Mouse (Mus musculus): ENCODE data around the gene Senp1. TPM values are rescaled to one million over a fixed set of nuclear protein-coding genes. Genes with fewer than 3 reads are reported as not detected.

Gene Senp1
- polyA plus RNA-seq, 1 experiment from 2014 or later, result 35.9 TPM

DNA sequence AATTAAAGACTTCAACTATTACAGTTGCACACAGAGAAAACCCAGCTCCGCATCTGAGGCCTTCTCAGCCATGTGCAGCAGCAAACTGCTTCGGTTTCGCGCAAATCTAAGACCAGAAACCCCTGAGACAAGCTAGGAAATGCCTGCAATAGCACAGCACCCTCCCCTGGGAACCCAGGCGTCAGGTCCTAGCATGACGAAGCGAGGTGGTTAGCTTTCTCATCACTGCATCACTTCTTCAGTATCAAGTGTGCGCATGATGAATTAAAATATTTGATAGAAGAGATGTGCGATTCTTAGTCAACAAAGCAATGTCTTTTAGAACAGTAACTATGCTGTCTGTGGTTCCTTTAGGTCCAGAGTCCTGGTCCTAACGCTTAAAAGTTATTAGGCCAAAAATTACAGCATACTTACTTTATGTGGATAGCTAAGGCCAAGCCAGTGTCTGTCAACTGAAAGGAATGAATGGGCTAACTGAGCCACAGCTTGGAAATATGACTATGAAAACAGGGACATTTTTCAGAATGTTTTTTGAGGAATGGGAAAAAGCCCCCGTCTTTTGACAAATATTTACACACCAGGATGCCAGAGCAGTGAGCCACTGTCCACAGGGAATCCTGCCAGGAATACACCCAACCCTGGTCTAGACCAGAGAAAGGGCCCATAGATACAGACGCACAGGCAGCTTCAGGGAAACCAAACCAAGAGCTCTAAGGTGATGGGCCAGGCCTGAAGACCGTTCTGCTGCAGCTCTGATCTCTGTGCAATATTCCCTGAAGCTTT, 44.4 kb downstream of the Senp1 start:
- DNase-seq (ENCODE audit: low spot score), result no peak

DNA sequence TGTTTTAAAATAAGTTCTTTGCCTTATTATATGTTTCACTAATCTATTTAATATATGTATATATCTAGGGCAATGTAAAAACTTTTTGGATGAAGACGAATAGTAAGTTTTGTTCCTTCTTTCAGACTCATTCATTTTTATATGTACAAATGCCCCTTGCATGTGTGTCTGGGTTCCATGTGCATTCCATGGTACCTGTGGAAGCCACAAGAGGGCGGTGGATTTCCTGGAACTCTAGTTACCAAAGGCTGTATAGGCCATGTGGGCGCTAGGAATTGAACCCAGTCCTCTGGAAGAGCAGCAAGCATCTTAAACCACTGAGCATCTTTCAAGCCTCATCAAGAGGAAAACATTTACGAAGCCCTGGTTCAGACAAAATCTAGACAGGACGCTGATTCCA, 49.2 kb downstream of the Senp1 start:
- DNase-seq (ENCODE audit: low spot score), result no peak

DNA sequence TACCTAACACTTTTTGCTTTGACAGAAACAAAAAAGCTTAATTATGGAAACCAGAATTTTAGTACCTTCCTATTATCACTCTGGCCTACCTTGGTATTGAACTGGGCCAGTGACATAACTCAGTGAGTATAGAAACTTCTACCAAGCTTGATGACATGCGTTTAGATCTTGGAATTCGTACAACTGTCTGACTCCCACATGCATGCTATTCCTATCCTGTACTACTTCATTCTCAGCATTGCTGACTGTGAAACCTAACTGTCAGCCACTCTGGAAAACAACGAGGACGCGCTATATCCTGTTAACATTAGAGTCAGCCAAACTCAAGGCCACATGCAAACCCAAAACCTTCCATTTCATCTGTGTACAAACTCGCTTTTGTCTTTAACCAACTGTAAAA, 49.6 kb downstream of the Senp1 start:
- no peak for DNase-seq (ENCODE audit: low spot score)

DNA sequence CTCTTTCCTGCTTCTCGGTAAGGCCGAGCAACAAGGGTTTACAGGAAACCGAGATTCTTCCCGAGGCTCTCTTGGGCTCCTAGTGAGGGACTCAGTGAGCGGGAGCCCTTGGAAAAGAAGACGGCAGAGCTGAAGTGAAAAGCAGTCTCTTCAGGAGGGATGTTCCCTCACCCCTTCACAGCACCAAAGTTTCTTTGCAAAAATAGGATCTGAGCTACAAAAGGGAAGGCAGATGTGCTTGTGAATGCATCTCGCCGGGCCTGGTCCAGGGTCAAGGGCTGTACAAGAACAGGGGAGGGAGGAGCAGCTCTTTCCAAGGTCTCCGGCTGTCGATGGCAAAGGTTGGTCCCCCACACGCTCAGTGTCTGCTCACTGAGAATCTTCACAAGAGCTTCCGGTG, 51.0 kb downstream of the Senp1 start:
- no peak for DNase-seq (ENCODE audit: low spot score)

DNA sequence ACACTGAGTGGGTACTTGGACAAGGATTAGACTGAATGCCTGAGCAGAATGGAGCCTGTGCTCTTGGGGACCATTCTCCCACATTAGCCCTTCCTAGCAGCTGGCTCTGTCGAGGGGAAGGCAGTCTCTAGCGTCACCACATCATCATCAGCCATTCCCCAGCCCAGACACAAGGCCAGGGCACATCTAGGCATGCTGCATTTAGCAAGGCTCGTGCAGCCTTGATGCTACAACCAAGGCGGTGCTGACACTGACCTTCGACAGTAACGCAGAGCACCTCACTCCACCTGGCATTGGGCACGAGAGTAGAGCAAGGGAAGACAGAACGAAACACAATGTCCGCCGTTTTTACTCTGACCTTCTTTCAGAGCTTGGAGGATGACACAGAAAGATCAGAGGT, 53.9 kb downstream of the Senp1 start:
- DNase-seq (ENCODE audit: low spot score), result no peak

DNA sequence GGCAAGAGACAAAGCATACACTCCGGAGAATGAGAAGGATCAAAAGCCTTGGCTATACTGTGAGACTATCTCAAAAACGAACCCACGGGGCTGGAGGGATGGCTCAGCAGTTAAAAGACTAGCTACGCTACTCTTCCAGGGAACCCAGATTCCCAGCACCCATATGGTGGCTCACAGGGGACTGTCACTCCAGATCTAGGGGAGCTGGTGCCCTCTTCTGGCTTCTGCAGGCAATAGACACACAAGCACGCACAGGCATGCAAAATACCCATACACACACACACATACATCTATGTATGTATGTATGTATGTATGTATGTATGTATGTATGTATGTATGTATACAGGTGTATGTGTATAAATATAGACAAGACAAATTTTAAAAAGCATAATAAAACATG, 57.0 kb downstream of the Senp1 start:
- no peak for DNase-seq (ENCODE audit: low spot score)

DNA sequence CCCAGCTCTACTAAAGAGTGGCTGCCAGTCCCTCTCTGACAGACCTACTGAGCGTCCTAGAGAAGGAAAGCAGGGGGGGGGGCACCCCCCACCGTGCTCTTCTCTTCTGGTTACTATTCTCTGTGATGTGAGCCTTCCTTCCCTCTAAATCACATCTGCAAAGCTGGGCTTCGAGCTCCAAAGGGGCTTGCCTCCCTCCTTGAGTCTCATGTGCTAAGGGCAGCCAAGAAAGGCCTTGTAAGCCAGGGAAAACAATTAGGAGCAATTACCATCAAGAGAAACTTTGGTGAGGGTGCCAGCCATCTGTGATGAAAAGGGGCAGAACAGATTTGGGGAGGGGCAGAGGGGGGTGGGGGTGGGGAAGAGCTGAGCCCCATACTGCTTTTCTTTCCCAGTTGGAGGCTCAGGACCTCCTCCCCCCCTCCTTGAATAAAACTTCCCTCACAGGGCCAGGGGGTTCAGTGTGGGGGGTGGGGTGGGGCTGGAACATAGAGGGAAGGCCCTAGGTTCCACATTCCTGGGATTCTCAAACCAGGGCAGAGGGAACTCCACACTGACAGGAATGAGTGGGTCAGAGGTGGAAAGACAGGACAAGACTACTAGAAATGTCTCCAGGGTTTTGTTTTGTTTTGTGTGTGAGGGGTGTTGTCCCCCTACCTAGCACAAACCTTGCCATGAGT, 58.3 kb downstream of the Senp1 start:
- DNase-seq (ENCODE audit: low spot score), result no peak

DNA sequence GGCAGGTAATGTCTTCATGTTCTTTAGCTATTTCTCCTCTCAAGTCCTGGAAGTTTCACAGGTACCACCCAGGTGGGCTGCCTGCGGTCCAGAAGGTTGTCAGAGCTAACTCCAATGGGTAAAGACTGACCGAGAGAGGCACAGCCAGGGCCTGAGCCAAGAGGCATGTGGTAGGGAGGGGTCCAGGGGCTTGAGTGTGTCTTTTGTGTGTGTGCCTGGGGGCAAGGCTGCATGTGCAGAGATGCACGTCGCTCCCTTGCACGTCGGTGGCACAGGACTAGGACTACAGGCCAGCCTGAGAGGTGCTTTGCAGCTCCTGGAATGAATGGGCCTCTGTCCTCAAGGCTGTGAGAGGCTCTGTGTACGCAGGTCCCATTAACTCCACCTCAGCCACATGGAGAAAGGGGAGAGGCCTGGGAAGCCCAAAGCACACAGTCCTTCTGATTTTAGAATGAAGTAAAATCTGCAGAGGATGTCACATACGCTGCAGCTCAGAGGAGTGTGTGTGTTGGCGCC, 60.3 kb downstream of the Senp1 start:
- no peak for DNase-seq (ENCODE audit: low spot score)

DNA sequence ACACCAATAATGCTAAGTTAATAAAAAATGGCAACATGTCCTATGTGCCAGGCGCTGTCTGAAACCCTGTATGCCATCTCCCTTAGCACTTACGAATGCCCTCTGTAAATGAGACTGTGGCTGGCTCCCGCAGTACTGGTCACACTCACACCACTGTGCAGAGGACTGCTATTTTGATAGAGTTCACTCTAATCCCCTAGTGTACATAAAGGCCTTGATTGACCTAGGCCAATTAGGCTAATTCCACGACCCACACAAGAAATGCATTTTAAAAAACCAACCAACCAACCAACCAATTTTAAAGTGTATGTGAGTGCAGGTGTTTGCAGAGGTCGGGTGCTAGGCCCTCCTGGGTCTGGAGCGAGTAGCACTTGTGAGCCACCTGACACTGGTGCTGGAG, 63.7 kb downstream of the Senp1 start:
- DNase-seq (ENCODE audit: low spot score), result no peak

DNA sequence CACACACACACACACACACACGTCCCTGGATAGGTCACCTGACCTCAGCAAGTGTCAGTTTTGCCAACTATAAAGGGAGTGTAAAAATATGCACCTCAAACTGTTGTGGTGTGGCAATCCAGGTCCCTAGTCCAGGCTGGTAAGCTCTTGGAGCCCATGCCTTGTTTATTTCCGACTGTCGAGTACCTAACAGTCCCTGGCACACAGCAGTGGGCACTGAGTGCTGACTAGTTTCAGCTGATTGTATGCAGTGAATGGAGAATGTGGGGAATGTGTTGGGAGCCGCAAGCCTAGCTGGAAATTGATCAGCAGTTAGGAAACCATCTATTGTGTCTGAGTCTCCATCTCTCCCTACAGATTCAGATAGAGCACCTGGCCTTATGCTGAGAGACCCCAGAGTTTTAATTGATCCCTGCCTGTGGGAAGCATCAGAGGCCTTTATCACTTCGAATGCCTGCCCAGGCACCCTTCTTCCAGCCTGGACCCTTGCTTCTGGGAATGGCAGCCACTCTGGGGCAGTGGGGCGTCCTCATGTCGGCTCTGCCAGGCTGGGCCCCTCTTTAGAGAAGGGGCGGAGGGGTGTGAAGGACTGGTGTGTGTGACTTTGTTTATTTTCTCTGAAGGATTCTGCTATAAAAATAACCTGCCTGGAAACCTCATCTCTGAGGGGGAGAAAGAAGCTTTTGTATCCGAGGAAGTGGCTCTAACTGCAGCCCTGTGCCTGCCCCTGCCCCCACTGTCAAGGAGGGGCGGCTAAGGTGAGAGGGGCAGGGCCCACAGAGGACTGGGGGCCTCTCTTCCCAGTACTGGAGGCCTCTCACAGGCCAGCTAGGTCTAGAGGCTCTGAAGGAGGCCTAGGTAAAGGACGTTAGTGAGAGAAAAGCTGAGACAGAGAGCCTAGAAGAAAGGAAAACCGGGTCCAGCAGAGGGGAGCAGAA, 66.3 kb downstream of the Senp1 start:
- DNase-seq (ENCODE audit: low spot score), result no peak

DNA sequence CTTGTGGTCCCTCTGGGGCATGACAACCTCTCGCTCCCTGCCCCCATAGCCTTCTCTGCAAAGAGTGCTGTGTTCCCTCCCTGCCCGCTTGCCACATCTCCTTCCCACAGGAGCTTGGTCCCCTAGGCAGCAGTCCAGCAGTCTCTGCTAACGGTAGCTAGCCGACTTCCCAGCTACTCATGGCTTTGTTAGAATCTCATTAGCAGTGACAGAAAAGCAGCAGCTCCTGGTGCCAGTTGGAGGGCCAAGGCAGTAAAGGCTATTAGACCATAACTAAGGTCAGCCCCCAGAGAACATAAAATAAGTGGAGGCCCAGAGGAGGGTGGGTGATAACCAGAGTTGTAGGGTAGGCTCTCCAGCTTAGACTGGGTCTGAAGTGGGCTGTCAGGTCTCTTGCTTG, 67.9 kb downstream of the Senp1 start:
- DNase-seq (ENCODE audit: low spot score), result no peak

DNA sequence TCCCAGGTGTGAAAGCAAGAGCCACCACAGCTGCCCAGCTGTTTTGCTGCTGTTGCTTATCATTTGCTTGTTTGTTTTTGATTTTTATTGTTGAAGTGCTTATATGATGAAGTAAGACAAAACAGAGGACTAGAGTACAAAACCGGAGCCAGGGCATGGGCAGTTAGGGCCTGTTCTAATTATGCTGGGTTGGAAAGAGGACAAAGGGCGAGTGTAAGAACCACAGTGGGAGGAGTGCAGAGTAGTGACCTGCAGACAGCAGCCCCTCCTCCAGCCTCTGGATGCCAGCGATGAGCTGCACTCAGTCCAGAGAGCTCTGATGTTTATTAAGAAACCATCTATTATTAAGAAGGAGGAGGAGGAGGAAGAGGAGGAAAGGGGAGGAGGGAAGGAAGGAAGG, 70.4 kb downstream of the Senp1 start:
- no peak for DNase-seq (ENCODE audit: low spot score)

DNA sequence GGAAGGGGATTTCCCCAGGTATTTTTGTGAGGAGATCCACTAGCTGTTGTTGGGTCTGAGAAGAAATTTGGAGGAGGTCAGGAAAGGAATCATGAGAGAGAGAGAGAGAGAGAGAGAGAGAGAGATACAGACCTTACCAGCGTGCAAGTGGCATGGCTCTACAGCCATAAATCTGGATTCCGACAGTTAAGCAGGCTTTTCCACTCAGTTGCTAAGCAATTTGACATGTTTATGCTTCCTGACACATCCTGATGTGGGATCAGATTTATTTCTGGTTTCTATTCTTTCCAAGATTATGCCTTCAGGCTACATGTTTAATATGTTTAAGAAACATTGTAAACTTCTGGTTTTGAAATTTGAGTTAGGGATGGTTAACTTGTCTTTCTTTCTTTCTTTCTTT, 71.7 kb downstream of the Senp1 start:
- DNase-seq (ENCODE audit: low spot score), result no peak

DNA sequence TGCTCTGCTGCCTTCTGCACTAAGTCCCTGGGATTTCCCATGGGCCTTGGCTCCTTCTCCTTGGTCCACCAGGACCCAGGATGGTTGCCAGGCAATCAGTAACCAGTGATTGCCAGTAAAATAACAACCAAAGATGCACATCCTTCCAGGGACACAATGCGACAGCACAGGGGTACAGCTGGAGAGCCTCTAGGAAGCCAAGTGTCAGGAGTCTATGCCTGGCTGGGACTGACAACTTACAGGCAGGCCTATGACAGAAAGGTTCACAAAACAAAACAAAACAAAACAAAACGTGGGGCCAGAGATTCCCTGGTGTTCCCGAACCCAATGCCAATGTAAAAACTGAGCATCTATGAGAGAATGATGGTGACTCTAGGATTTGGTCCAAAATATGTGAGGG, 74.5 kb downstream of the Senp1 start:
- DNase-seq (ENCODE audit: low spot score), result no peak

DNA sequence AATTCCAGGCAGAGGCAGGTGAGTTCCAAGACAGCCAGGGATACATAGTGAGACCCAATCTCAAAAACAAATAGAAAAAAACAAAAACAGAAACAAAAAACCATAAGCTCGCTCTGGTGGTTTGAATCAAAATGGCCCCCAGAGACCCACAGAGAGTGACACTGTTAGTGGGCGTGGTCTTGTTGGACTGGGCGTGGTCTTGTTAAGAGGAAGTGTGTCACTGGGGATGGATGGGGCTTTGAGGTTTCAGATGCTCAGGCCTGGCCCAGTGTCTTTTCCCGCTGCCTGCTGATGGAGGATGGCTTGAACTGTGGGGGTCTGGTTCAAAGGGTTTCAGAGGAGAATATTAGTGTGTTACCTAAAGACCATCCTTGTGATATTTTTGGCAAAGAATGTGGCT, 75.6 kb downstream of the Senp1 start:
- DNase-seq (ENCODE audit: low spot score), result no peak

DNA sequence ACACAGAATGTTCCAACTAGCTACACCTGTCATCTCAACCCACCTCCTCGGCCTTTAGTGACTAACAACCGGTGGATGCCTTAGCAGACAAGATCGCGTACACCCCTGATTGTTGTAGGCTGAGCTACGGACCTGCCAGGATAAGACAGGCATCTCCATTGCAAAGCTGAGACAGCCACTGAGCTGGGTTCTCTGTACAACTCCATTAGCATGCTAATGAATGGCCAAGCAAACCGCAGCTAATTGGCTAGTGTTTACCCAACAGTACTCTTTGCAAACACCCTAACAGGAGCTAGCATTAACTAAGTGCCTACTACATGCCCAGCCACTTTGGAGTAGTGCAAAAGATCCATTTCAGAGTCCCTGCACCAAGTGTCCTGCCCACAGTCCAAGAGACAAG, 80.7 kb downstream of the Senp1 start:
- no peak for DNase-seq (ENCODE audit: low spot score)

DNA sequence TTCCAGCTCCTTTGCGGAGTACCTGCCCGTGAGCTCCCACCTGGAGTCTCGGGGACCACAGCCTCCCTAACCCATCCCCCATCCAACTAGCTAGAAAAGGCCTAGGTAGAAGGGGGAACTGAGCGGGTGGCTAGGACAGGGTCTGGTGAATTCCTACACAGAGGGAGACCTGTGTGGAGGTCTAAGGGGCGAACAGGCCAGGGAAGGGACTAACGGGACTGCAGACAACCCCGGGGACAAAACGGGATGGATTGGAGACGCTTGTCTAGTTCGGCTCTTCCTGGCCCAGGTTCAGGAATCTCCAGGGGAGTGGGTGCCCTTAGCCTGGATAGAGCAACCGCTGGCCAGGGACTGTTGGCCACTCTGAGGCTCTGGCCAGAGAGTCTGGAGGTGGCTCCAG, 88.4 kb downstream of the Senp1 start:
- no peak for DNase-seq (ENCODE audit: low spot score)

DNA sequence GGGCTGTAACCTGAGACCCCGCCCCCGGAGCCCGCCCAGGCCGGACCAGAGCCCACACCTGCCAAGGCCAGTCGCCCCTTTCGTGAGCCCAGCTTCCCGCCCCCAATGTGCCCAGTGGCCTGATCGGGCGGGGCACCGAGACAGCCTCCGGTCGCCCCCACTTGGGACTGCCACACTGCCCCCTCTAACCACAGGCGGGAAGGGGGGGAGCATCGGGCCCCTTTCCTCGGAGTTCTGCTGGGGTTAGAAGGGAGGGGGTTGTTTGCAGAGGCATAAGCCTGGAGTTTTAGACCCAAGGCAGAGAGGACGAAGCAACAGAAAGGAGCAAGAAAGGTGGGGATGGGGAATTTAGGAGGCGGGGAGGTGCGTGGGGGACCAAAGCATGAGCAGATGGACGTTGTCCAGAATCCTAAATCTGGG, 88.8 kb downstream of the Senp1 start:
- DNase-seq (ENCODE audit: low spot score), result no peak

DNA sequence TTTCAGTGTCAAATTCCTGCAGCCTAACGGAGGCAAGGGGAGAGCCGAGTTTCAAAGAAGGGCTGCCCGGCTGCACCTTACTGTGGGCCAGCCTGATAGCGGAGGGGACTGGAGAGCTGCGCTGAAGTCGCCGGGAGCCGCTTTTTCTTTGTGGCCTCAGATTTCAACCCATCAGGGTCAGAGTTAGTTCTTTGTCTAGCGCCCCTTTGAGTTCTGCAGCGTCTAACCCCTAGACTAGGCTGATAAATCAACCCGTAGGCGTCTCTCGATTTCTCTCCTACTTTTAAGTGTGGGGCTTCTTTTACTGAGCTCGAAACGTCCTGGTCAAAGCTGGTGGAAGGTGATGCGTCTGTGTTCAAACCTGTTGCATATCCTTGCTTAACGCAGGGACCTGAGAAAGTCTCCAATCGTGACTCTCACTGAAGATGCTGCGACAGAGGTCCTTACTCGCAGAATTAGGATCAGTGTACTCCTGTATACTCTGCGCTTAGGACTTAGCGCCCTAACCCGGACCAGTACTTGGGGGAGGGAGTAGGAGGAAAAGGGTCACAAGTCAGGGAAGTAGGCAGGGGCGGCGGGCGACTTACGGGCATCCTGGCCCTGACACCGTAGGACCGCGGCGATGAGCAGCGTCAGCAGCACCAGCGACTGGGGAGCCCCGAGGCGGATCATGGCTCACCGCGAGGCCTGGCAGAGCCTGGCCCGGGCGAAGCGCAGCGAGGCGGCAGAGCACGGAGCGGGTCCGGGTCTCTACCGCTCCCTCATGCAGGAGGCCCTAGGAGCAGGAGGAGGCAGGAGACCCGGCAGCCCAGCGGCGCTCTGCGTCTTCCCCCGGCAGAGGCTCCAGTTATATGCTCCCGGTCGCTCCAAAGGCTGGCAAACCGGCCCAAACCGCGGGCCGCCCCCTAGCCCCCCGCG, 89.5 kb downstream of the Senp1 start, which contains the start of gene Col2a1:
Col2a1 (minus strand) TSS at position 874 of the 918 bp plus-strand sequence.
- DNase-seq (ENCODE audit: low spot score), result no peak

DNA sequence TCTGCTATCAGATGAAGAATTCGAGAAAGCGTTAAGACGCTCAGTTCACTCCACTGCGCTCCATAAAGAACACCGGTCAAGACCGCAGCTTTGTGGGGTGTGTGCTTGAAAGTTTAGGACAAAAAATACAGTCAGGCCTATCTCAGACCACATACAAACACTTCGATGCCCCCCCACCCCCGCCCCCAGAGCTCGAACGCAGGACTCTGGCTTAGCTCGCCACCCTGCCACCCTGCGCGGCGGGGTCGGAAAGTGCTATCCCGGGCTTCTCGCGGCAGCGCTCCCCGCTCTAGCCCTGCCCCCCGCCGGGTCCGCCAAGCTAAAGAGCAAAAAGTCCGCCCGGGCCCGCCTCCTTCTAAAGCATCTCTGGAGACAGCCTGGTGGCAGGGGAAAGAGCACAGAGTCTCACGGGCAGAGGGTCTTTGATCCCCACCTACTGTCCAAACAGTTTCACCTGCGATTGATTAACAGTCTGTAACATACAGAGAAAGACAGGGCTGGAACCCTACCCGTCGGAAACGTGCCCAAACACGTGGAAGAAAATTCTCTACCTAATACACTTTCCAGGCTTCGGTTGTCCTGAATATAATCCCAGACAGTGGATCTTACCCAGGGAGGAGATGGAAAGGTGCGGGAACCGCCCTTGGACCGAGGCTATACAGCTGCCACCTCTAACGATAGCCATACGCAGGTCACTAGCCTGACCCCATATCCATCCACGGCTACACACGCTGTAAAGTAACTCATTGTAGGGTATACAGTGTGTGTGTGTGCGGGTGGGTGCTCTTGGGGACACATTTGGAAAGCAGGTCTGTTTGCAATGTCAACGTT, 90.3 kb downstream of the Senp1 start:
- no peak for DNase-seq (ENCODE audit: low spot score)

Data from thymus, postnatal 0 days (tissue).